Mouse (Mus musculus): ENCODE measurements around the gene Gm28047. TPM values are rescaled to one million over a fixed set of nuclear protein-coding genes. Genes with fewer than 3 reads are reported as not detected.

Gm28047 gene
- polyA plus RNA-seq, 1 experiment from 2014 or later: not detected

DNA sequence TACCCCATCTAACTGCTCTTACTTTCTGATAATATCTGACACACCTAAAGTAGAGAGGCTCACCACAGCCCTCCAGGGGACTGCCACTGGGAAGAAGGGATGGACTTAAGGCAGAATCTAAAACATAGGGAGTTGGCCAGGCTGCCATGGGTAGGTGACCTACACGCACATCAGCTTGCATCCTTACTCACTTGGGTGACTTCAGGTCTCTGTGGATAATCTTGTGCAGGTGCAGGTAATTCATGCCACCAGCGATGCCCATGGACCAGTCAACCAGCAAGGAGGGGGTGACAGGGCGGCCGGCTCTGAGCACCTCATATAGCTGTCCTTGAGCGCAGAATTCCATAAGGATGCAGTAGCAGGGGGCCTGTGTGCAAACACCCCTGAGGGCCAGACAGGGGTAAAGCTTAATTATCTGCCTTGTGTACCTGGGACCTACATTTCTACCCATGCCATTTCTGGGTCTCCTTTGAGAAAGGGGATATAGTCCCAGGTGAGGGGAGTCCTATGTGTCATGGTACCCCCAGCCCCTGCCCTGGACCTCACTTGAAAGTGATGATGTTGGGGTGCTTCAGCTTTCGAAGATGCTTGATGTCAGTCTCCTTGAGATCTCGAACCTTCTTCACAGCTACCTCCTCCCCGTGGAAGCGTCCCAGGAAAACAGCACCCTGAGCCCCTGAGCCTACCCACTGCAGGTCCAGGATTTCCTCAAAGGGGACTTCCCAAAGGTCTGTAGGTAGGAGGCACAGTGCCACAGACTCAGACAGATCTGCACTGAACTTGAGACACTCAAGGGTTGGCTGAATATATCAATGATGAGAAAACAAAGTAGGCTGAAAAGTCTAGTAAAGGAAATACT is 120.7 kb downstream of the Gm28047 start:
- 0 out of 2 replicates have a peak, but pooled peaks cover under 1% of the 10 kb centered on the region for H3K4me1 ChIP-seq (ENCODE audit: control insufficient read depth, insufficient read depth, low read length)
- H3K36me3 ChIP-seq (ENCODE audit: control insufficient read depth, insufficient read depth, low read length): peaks cover 87% of the 10 kb centered on the region
- H3K9ac ChIP-seq (ENCODE audit: low read length): no peak overlapping the region
- no peak for DNase-seq (ENCODE audit: low spot score)
- ATAC-seq: no peak
- H3K27ac ChIP-seq (ENCODE audit: low read depth, low read length): no peak overlapping the region
- no peak overlapping the region for H3K4me2 ChIP-seq (ENCODE audit: low read length)
- H3K9me3 ChIP-seq (replicated peaks; ENCODE audit: control insufficient read depth, low read length): no peaks in the 10 kb centered on the region
- H3K27me3 ChIP-seq (replicated peaks; ENCODE audit: control insufficient read depth, insufficient read depth, low read length): no peaks in the 10 kb centered on the region
- no peak overlapping the region for H3K4me3 ChIP-seq (ENCODE audit: low read depth, low read length)
- 91% methylated on average over 9 of the region's 9 CpGs for WGBS

- ATAC-seq (no peak), DNase-seq (ENCODE audit: low spot score) (no peak)
- H3K4me3 ChIP-seq (ENCODE audit: low read depth, low read length): no peak within 1 kb of the TSS
- H3K9ac ChIP-seq (ENCODE audit: low read length): no peak within 1 kb of the TSS
- no peak within 1 kb of the TSS for H3K27ac ChIP-seq (ENCODE audit: low read depth, low read length)
- H3K36me3 ChIP-seq (ENCODE audit: control insufficient read depth, insufficient read depth, low read length): peaks cover 91% of the 10 kb centered on the region
- no peaks in the 10 kb centered on the region for H3K27me3 ChIP-seq (replicated peaks; ENCODE audit: control insufficient read depth, insufficient read depth, low read length)
- H3K9me3 ChIP-seq (replicated peaks; ENCODE audit: control insufficient read depth, low read length): no peaks in the 10 kb centered on the region
- WGBS: 88% methylated on average over 1 of the region's 1 CpGs
- H3K4me1 ChIP-seq (ENCODE audit: control insufficient read depth, insufficient read depth, low read length): no peaks in the 10 kb centered on the region
- H3K4me2 ChIP-seq (ENCODE audit: low read length): no peak within 1 kb of the TSS
Observed at GRCm38 (mm10) chr15:102503447-102503846, 121.4 kb downstream of the Gm28047 start, which contains the start of gene Gm10337. Gene Gm10337, plus strand, starts transcription at chr15:102503722.

DNA sequence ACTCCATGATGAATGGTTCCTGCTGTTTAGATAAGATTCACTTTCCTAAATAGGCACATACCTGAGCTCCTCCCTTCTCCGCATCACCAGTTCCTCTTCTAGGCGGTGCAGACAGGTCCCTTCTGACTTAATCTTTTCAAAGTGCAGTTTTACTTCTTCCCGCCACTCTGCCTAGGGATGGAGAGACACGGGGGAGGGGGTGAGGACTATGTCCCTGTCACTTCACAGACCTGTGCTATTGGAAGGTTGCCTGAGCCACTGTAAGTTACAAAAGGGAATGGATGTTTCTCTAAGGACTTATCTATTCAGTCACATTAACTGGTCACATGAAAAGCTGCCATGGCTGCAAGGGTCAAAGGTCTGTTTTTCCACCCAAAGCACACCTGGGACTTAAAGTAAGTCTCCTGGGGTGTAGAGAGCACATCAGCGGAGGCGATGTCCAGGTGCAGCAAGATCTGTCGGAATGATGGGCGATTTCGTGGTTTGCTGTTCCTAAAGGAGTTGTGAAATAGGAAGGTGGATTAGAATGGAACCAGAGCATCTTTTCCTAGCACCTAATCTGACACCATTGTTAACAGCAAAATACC is 122.5 kb downstream of the Gm28047 start:
- Histone ChIP-seq H3K4me1 (ENCODE audit: control insufficient read depth, insufficient read depth, low read length) (no peaks in the 10 kb centered on the region), H3K4me3 (ENCODE audit: low read depth, low read length) (no peak overlapping the region), H3K9me3 (replicated peaks; ENCODE audit: control insufficient read depth, low read length) (no peaks in the 10 kb centered on the region), H3K36me3 (ENCODE audit: control insufficient read depth, insufficient read depth, low read length) (peaks cover 94% of the 10 kb centered on the region), H3K27ac (ENCODE audit: low read depth, low read length) (no peak overlapping the region), H3K27me3 (replicated peaks; ENCODE audit: control insufficient read depth, insufficient read depth, low read length) (no peaks in the 10 kb centered on the region), H3K4me2 (ENCODE audit: low read length) (no peak overlapping the region), H3K9ac (ENCODE audit: low read length) (no peak overlapping the region)
- WGBS: 82% methylated on average over 9 of the region's 9 CpGs
- ATAC-seq (no peak), DNase-seq (ENCODE audit: low spot score) (no peak)

DNA sequence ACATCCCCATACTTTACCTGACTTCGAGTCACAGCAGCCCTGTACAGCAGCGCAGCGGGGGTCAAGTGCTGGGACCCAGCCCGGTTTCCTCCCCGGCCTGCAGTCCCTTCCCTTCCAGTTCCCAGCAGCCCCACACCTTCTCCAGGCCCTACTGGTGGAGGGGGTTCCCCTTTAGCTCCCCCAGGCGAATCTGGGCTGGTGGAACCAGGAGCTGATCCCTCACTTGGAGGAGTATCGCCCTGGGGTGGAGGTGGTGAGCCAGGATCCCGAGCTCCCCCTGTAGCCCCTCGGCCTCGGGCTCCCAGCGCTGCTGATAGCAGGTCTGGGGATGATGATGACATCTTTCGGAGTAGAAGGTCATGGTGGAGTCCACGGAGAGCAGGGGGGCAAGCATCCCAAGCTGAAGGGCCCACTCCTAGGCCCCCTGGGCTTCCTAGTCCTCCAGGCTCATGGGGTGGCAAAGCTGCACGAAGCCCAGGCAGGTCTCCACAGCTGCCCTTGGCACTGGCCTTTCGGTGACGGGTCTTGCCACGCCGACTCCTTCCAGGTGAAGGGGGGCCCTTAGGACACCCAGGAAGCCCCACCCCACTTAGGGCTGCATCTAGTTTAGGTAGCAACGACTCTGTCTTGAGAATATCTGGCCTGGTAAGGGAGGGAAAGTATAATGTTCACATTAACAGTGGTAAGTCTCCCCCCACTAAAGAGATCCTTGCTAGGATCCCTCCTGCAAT is 123.6 kb downstream of the Gm28047 start:
- Histone ChIP-seq H3K27ac (ENCODE audit: low read depth, low read length) (no peak overlapping the region), H3K4me1 (ENCODE audit: control insufficient read depth, insufficient read depth, low read length) (no peaks in the 10 kb centered on the region), H3K9ac (ENCODE audit: low read length) (no peak overlapping the region), H3K4me3 (ENCODE audit: low read depth, low read length) (no peak overlapping the region), H3K4me2 (ENCODE audit: low read length) (no peak overlapping the region), H3K9me3 (replicated peaks; ENCODE audit: control insufficient read depth, low read length) (no peaks in the 10 kb centered on the region), H3K36me3 (ENCODE audit: control insufficient read depth, insufficient read depth, low read length) (peaks cover 98% of the 10 kb centered on the region), H3K27me3 (replicated peaks; ENCODE audit: control insufficient read depth, insufficient read depth, low read length) (no peaks in the 10 kb centered on the region)
- DNase-seq (ENCODE audit: low spot score): no peak
- no peak for ATAC-seq
- WGBS: 91% methylated on average over 19 of the region's 19 CpGs

- H3K4me1 ChIP-seq (ENCODE audit: control insufficient read depth, insufficient read depth, low read length): no peaks in the 10 kb centered on the region
- H3K9ac ChIP-seq (ENCODE audit: low read length): no peak overlapping the region
- no peak overlapping the region for H3K4me2 ChIP-seq (ENCODE audit: low read length)
- no peak overlapping the region for H3K4me3 ChIP-seq (ENCODE audit: low read depth, low read length)
- 87% methylated on average over 5 of the region's 5 CpGs for WGBS
- no peak overlapping the region for H3K27ac ChIP-seq (ENCODE audit: low read depth, low read length)
- ATAC-seq: no peak
- peaks cover 97% of the 10 kb centered on the region for H3K36me3 ChIP-seq (ENCODE audit: control insufficient read depth, insufficient read depth, low read length)
- DNase-seq (ENCODE audit: low spot score): no peak
- H3K9me3 ChIP-seq (replicated peaks; ENCODE audit: control insufficient read depth, low read length): no peaks in the 10 kb centered on the region
- no peaks in the 10 kb centered on the region for H3K27me3 ChIP-seq (replicated peaks; ENCODE audit: control insufficient read depth, insufficient read depth, low read length)
Observed at GRCm38 (mm10) chr15:102500479-102500878, 124.4 kb downstream of the Gm28047 start.

- H3K4me2 ChIP-seq (ENCODE audit: low read length): no peak overlapping the region
- ATAC-seq (no peak), DNase-seq (ENCODE audit: low spot score) (no peak)
Observed at GRCm38 (mm10) chr15:102499851-102500250, 125.0 kb downstream of the Gm28047 start.

DNA sequence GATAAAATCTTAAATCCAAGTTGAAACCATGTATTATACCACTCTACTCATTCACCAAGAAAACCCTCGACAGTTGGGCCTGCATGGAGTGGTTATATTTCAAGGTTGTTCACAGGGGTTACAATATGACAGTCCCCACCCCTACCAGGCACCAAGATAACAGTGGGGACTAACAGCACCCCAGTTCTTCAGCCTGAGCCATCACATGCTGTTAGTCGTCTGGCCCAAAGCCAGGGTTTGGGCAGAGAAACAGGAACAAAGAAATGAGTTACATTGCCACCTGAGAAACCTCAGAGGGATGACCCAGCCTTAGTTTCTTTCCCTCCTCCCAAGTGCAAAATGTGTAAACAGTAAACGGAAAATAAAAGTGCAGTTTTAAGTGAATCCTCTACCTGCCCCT is 125.5 kb downstream of the Gm28047 start:
- no peaks in the 10 kb centered on the region for H3K9me3 ChIP-seq (replicated peaks; ENCODE audit: control insufficient read depth, low read length)
- H3K27ac ChIP-seq (ENCODE audit: low read depth, low read length): no peak overlapping the region
- no peak overlapping the region for H3K9ac ChIP-seq (ENCODE audit: low read length)
- WGBS: 59% methylated on average over 3 of the region's 3 CpGs
- no peak for DNase-seq (ENCODE audit: low spot score)
- H3K4me1 ChIP-seq (ENCODE audit: control insufficient read depth, insufficient read depth, low read length): no peaks in the 10 kb centered on the region
- no peaks in the 10 kb centered on the region for H3K27me3 ChIP-seq (replicated peaks; ENCODE audit: control insufficient read depth, insufficient read depth, low read length)
- H3K4me2 ChIP-seq (ENCODE audit: low read length): no peak overlapping the region
- no peak for ATAC-seq
- peaks cover 97% of the 10 kb centered on the region for H3K36me3 ChIP-seq (ENCODE audit: control insufficient read depth, insufficient read depth, low read length)
- no peak overlapping the region for H3K4me3 ChIP-seq (ENCODE audit: low read depth, low read length)

More at GRCm38 (mm10) chr15:102499851-102500250, 125.0 kb downstream of the Gm28047 start:
- WGBS: 92% methylated on average over 6 of the region's 6 CpGs
- Histone ChIP-seq H3K27me3 (replicated peaks; ENCODE audit: control insufficient read depth, insufficient read depth, low read length) (no peaks in the 10 kb centered on the region), H3K4me3 (ENCODE audit: low read depth, low read length) (no peak overlapping the region), H3K9ac (ENCODE audit: low read length) (no peak overlapping the region), H3K36me3 (ENCODE audit: control insufficient read depth, insufficient read depth, low read length) (peaks cover 97% of the 10 kb centered on the region), H3K4me1 (ENCODE audit: control insufficient read depth, insufficient read depth, low read length) (no peaks in the 10 kb centered on the region), H3K9me3 (replicated peaks; ENCODE audit: control insufficient read depth, low read length) (no peaks in the 10 kb centered on the region), H3K27ac (ENCODE audit: low read depth, low read length) (no peak overlapping the region)

DNA sequence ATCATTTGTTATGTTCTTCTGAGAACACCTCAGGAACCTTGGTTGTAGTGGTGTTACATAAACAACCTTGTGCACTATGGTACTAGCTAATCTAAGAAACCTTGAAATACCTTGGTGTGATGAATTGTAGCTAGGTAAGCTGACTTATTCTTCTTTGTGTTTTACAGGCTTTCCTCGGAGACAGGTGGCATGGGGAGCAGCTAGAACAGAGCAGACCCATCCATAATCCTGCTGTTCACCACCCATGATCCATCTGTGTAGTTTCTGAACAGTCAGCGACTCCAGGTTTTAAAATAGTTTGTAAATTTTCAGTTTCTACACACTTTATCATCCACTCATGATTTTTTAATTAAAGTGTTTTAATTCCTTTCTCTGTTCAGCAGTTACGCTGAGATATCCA is 126.5 kb downstream of the Gm28047 start:
- H3K9me3 ChIP-seq (replicated peaks; ENCODE audit: control insufficient read depth, low read length): no peaks in the 10 kb centered on the region
- H3K4me2 ChIP-seq (ENCODE audit: low read length): no peak overlapping the region
- 87% methylated on average over 3 of the region's 3 CpGs for WGBS
- H3K4me3 ChIP-seq (ENCODE audit: low read depth, low read length): no peak overlapping the region
- DNase-seq (ENCODE audit: low spot score) (no peak), ATAC-seq (no peak)
- peaks cover 97% of the 10 kb centered on the region for H3K36me3 ChIP-seq (ENCODE audit: control insufficient read depth, insufficient read depth, low read length)
- no peak overlapping the region for H3K9ac ChIP-seq (ENCODE audit: low read length)
- no peaks in the 10 kb centered on the region for H3K4me1 ChIP-seq (ENCODE audit: control insufficient read depth, insufficient read depth, low read length)
- H3K27ac ChIP-seq (ENCODE audit: low read depth, low read length): no peak overlapping the region
- H3K27me3 ChIP-seq (replicated peaks; ENCODE audit: control insufficient read depth, insufficient read depth, low read length): no peaks in the 10 kb centered on the region

All from forebrain, embryonic 14.5 days (tissue).